Mouse (Mus musculus) hindbrain, postnatal 0 days (tissue): Measurements from ENCODE around the gene A1cf. TPM values are rescaled to one million over a fixed set of nuclear protein-coding genes. Genes with fewer than 3 reads are reported as not detected.

ENCODE experiments used
- ATAC-seq: fragments of 200-750 bp; cut with Nextera tagmentation; 2 replicates; pipeline ENCODE4 v1.8.0; 2017; ENCODE audit warnings: mild to moderate bottlenecking, moderate TSS enrichment, moderate library complexity
- DNase-seq: peaks from one replicate; pipeline ENCODE4 v3.0.0-alpha.2; 2015; ENCODE audit warnings: low spot score
- H3K27ac ChIP-seq: fragments of 300-500 bp; sonication (generic); 2 replicates; pipeline ENCODE4 v1.5.1; 2014; ENCODE audit warnings: mild to moderate bottlenecking
- H3K27me3 ChIP-seq: fragments of 300-500 bp; sonication (generic); 2 replicates; pipeline ENCODE4 v1.6.1; 2014; ENCODE audit warnings: low read length, mixed read lengths; ENCODE audit not compliant: insufficient read depth
- H3K36me3 ChIP-seq: fragments of 300-500 bp; sonication (generic); 2 replicates; pipeline ENCODE4 v1.6.1; 2014; ENCODE audit warnings: low read length, mixed read lengths; ENCODE audit not compliant: insufficient read depth
- H3K4me1 ChIP-seq: fragments of 300-500 bp; sonication (generic); 2 replicates; pipeline ENCODE4 v1.6.1; 2014; ENCODE audit warnings: antibody characterized with exemption, low read length, mixed read lengths; ENCODE audit not compliant: insufficient read depth
- H3K4me2 ChIP-seq: fragments of 300-500 bp; sonication (generic); 2 replicates; pipeline ENCODE4 v1.6.1; 2014; ENCODE audit warnings: low read depth, mild to moderate bottlenecking, low read length, moderate library complexity, mixed read lengths
- H3K4me3 ChIP-seq: fragments of 300-500 bp; sonication (generic); 2 replicates; pipeline ENCODE4 v1.5.1; 2014; ENCODE audit warnings: low read length
- H3K9ac ChIP-seq: fragments of 300-500 bp; sonication (generic); replicated peaks from 2 replicates; pipeline ENCODE4 v1.6.1; 2014; ENCODE audit warnings: mild to moderate bottlenecking, low read length, moderate library complexity, mixed read lengths
- H3K9me3 ChIP-seq: fragments of 300-500 bp; sonication (generic); 2 replicates; pipeline ENCODE4 v1.6.1; 2016; ENCODE audit warnings: low read length, mixed read lengths
- CTCF ChIP-seq: IDR thresholded peaks from 2 replicates; pipeline ENCODE4 v1.5.1; 2016; ENCODE audit warnings: antibody characterized with exemption, control low read depth, low read depth
- WGBS: fragments of 180-500 bp; shearing (Covaris S2); extraction: QIAGEN DNeasy Blood & Tissue Kit; methylation state at CpG from one replicate; pipeline ENCODE4 v1.1.7; 2014; 5-methylcytosine and 5-hydroxymethylcytosine counted together
- polyA plus RNA-seq: library from polyadenylated mRNA; unstranded; fragments of >200 nt; fragmentation: Nextera tagmentation; extraction: Ambion mirVana; gene quantifications from 2 replicates; pipeline ENCODE4 v1.2.1, GENCODE M21; 2015
- total RNA-seq: library from RNA; depleted of rRNA; stranded (reverse); fragments of >200 nt; gene quantifications from 2 replicates; pipeline ENCODE4 v1.2.3, GENCODE M21; 2014; rRNA removed

The A1cf gene
- total and polyA plus RNA-seq, 2 experiments from 2014 or later: not detected

- 65% methylated on average over 5 of the region's 5 CpGs for WGBS
- no peak overlapping the region for H3K4me3 ChIP-seq
- ATAC-seq (0 out of 2 replicates have a peak, but pooled peaks have one; percentile 68), DNase-seq (peak; percentile 69)
- no peaks in the 10 kb centered on the region for H3K4me1 ChIP-seq
- H3K9ac ChIP-seq: no peak overlapping the region
- no peaks in the 10 kb centered on the region for H3K36me3 ChIP-seq
- no peaks in the 10 kb centered on the region for H3K9me3 ChIP-seq
- H3K4me2 ChIP-seq: no peak overlapping the region
- no peak overlapping the region for H3K27ac ChIP-seq
- TF ChIP-seq CTCF: peak; percentile 57
- no peaks in the 10 kb centered on the region for H3K27me3 ChIP-seq
Observed at GRCm38 (mm10) chr19:31967933-31968532, 99.5 kb downstream of the A1cf start.

GRCm38 (mm10) chr19:31971405-31971804, 102.8 kb downstream of the A1cf start:
- Histone ChIP-seq H3K36me3 (no peaks in the 10 kb centered on the region), H3K27me3 (no peaks in the 10 kb centered on the region), H3K4me1 (no peaks in the 10 kb centered on the region), H3K4me3 (no peak overlapping the region), H3K4me2 (no peak overlapping the region), H3K9me3 (no peaks in the 10 kb centered on the region), H3K9ac (no peak overlapping the region), H3K27ac (no peak overlapping the region)
- no peak for ATAC-seq
- no peak for TF ChIP-seq CTCF
- no peak for DNase-seq
- 62% methylated on average over 3 of the region's 3 CpGs for WGBS

- Histone ChIP-seq H3K27ac (no peak overlapping the region), H3K36me3 (no peaks in the 10 kb centered on the region), H3K9ac (no peak overlapping the region), H3K4me3 (no peak overlapping the region), H3K4me2 (no peak overlapping the region), H3K27me3 (no peaks in the 10 kb centered on the region), H3K9me3 (no peaks in the 10 kb centered on the region), H3K4me1 (no peaks in the 10 kb centered on the region)
- peak; percentile 91 for ATAC-seq
- TF ChIP-seq CTCF: peak; percentile 98
- WGBS: 7% methylated on average over 6 of the region's 6 CpGs
- DNase-seq: peak; percentile 91
Observed at GRCm38 (mm10) chr19:31971998-31972397, 103.4 kb downstream of the A1cf start.

GRCm38 (mm10) chr19:31975882-31976281, 107.3 kb downstream of the A1cf start:
- no peak overlapping the region for H3K4me3 ChIP-seq
- no peak for TF ChIP-seq CTCF
- no peak for ATAC-seq
- no peak for DNase-seq
- H3K4me1 ChIP-seq: no peaks in the 10 kb centered on the region
- H3K4me2 ChIP-seq: no peak overlapping the region
- H3K9ac ChIP-seq: no peak overlapping the region
- 69% methylated on average over 2 of the region's 2 CpGs for WGBS
- H3K27ac ChIP-seq: no peak overlapping the region
- no peaks in the 10 kb centered on the region for H3K27me3 ChIP-seq
- H3K9me3 ChIP-seq: no peaks in the 10 kb centered on the region
- H3K36me3 ChIP-seq: no peaks in the 10 kb centered on the region

- Histone ChIP-seq H3K27me3 (no peaks in the 10 kb centered on the region), H3K9ac (no peak overlapping the region), H3K4me2 (no peak overlapping the region), H3K9me3 (no peaks in the 10 kb centered on the region), H3K4me1 (no peaks in the 10 kb centered on the region), H3K36me3 (no peaks in the 10 kb centered on the region), H3K27ac (no peak overlapping the region), H3K4me3 (no peak overlapping the region)
- no peak for DNase-seq
- ATAC-seq: no peak
- TF ChIP-seq CTCF: no peak
- WGBS: 91% methylated on average over 6 of the region's 6 CpGs
Observed at GRCm38 (mm10) chr19:31991057-31991456, 122.5 kb downstream of the A1cf start.

GRCm38 (mm10) chr19:31996916-31997315, 128.4 kb downstream of the A1cf start:
- ATAC-seq: no peak
- no peaks in the 10 kb centered on the region for H3K9me3 ChIP-seq
- no peak overlapping the region for H3K9ac ChIP-seq
- DNase-seq: no peak
- no peak for TF ChIP-seq CTCF
- H3K4me1 ChIP-seq: no peaks in the 10 kb centered on the region
- no peaks in the 10 kb centered on the region for H3K36me3 ChIP-seq
- no peaks in the 10 kb centered on the region for H3K27me3 ChIP-seq
- no peak overlapping the region for H3K27ac ChIP-seq
- H3K4me3 ChIP-seq: no peak overlapping the region
- WGBS: 91% methylated on average over 3 of the region's 3 CpGs
- H3K4me2 ChIP-seq: no peak overlapping the region

Other genes with a start within 250 kb of the A1cf start
- 8.6 and 10.9 TPM in 2 replicates for gene Prkg1, start 103.7 kb upstream of the A1cf start, total RNA-seq
- 4.7 and 5.3 TPM in 2 replicates for gene Prkg1, start 103.7 kb upstream of the A1cf start, polyA plus RNA-seq
- gene Asah2, start 239.4 kb downstream of the A1cf start, total RNA-seq: 3.9 and 15.8 TPM in 2 replicates
- 0.82 and 0.85 TPM in 2 replicates for gene Asah2, start 239.4 kb downstream of the A1cf start, polyA plus RNA-seq